Mouse (Mus musculus) C2C12 (cell line): ENCODE data around the gene Aff3.

ENCODE experiments used
- CEBPB ChIP-seq: IDR thresholded peaks from one replicate; pipeline ENCODE4 v1.6.1; 2011; ENCODE audit warnings: low read depth, mild to moderate bottlenecking, control low read depth, moderate library complexity
- CTCF ChIP-seq: IDR thresholded peaks from one replicate; pipeline ENCODE4 v1.5.1; 2011; ENCODE audit not compliant: control insufficient read depth, insufficient read depth, insufficient read length
- FOSL1 ChIP-seq: IDR thresholded peaks from one replicate; pipeline ENCODE4 v1.8.0; 2011; ENCODE audit warnings: mild to moderate bottlenecking, low read length; ENCODE audit not compliant: poor library complexity, insufficient read depth, severe bottlenecking
- MAX ChIP-seq: IDR thresholded peaks from one replicate; pipeline ENCODE4 v1.6.1; 2011; ENCODE audit warnings: mild to moderate bottlenecking, control low read depth
- MYOD1 ChIP-seq: IDR thresholded peaks from one replicate; pipeline ENCODE4 v1.6.1; 2011; ENCODE audit warnings: low read depth; ENCODE audit not compliant: control insufficient read depth, insufficient read length
- MYOG ChIP-seq: IDR thresholded peaks from one replicate; pipeline ENCODE4 v1.6.1; 2011; ENCODE audit not compliant: control insufficient read depth, insufficient read length; ENCODE audit errors: extremely low read depth
- USF1 ChIP-seq: IDR thresholded peaks from one replicate; pipeline ENCODE4 v1.6.1; 2011; ENCODE audit warnings: low read depth, mild to moderate bottlenecking, control low read depth, moderate library complexity

GRCm38 (mm10) chr1:38248027-38248426, 416.7 kb downstream of the Aff3 start:
- TF ChIP-seq CTCF (no peak), MYOD1 (no peak), USF1 (no peak), MAX (no peak), MYOG (no peak), CEBPB (no peak), FOSL1 (no peak)
